Mouse (Mus musculus) WW6 (cell line): ENCODE measurements around the gene Arhgap10.

Experiments
- DNase-seq: peaks from one replicate; pipeline ENCODE4 v3.0.0-alpha.2; 2013; ENCODE audit warnings: low read depth, low spot score

Gene Arhgap10

DNA sequence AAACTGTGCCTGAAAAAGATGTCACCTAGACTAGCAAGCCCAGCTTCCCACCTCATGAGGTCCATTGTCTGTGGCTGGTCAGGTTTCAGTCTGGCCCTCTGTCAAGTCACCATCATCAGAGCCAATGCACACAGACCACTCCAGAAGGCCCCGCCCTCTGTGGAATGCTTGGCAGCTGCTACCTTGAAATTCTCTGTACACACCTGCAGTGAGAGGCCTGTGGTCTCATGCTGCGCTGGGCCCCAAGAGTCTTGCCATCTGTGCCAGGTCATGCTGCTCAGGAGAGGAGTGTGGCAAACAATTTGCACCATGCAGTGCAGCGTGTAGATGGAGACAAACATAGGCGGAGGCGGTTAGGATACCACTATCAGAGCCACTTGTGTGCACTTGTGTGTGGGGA, 290.0 kb downstream of the Arhgap10 start:
- DNase-seq = no peak

DNA sequence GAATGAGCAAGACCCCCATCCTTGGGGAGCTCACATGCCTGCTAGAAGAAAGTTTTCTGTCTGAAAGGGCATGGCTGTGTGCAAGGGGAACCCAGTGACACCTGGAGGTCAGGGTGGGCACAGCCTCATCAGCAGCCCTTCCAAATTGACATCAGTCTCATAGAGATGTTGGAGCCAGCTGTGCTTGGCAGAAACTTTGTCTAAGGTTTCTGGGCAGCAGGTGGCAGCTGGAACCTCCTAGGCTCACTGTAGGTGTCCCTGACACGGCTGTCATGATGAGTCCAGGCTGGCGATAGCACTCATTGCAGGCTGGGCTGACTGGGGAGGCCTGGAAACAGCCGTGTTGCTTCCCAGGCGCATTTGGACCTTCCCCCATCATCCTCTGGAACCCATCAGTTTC, 294.6 kb downstream of the Arhgap10 start:
- no peak for DNase-seq

DNA sequence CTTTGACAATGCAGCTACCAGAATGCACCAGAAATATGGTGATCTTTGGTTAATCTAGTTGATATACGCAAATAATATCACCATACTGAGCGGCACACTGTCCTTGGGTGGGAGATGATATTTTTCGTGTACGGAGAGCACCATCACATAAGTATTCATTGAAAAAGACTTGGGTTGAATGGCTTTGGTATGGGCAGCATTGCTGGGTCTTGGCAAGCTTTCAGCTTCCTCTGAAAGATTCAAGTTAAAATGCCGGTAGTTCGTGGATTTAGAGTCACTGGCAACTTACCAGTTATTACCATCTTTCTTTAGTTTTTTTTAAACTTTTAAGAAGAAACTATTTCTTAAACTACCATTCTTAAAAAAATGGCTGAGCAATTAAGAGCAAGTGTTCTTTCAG, 302.6 kb downstream of the Arhgap10 start:
- DNase-seq = no peak

DNA sequence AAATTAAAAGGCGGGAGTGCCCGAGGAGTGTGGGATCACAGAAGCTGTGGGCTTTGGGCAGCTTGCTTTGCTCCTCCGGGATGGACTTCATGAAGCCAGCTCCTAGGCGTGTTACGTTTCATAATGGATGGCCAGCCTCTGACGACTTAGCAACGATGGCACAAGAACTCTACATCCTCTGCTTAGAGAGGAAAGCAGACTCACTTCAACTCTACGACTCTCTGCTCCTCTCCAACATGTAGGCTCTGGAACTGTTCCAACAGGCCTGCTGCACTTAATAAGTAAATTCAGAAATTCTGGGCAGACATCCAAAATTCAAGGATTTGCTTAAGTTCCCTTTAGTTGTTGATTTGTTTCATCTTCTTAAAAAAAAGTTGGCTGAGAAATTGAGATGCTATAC, 303.1 kb downstream of the Arhgap10 start:
- no peak for DNase-seq

DNA sequence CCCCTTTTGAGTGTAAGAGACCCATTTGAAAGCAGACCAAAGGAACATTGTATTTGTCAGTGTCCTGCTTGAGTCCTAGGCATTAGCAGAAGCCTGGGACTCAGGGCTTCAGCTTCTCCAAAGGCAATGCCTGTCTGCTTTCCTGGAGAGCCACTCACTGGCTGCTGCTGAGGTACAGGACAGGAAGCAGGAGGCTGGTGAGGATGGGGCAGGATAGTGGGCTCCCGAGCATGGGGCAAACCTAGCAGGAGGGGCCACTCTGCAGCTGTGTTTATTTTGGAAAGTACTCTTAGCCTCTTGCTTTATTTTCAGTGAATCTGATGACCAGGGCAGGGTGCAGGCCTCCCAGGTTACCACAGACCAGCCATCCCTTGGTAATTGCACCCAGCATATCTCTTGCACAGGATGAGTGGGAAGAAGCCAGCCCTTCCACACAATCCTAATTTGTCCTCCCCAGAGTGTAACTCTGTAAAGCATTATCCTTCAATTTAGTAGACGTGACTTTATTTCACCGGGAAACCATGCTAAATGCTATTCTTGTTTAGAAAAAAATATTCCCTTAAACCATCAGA, 303.8 kb downstream of the Arhgap10 start:
- DNase-seq = no peak

DNA sequence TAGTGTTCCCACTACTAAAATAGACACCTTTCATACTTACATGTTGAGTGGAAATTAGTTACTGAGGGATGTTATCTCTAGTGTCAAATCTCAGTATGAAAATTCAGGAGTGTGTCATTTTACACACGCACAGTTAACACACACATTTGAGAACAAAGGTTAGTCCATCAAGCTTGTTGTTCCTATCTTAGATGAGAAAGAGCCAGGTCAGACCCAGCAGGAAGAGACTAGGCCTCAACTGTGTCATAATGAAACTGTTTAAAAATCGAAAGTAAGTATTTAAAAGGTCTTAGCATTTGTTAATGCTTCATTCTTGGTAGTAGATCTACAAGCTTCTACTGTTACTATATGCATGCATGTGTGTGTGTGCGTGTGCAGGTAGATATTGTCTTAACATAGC, 308.5 kb downstream of the Arhgap10 start:
- no peak for DNase-seq
